ENCODE assay signal across 17 mouse cellular contexts in genomic region chr13:9921150-9921549, GRCm38 (mm10).
"Had no signal": no experiment of that assay in that cellular context is flagged by ENCODE, and none has a peak within 500 bp of the region (broad histone marks: within the 10 kb centered on the region; RNA-seq: fewer than 3 reads in every experiment).

No protein-coding gene starts in this region.

- H3K27me3 ChIP-seq: limb, embryonic 13.5 days; liver, embryonic 15.5 days; midbrain, embryonic 12.5 days had no signal

- H3K36me3 ChIP-seq: limb, embryonic 10.5 days; limb, embryonic 13.5 days; liver, embryonic 15.5 days; midbrain, embryonic 12.5 days had no signal

- H3K4me1 ChIP-seq: limb, embryonic 10.5 days; limb, embryonic 13.5 days; liver, embryonic 15.5 days; midbrain, embryonic 12.5 days had no signal

- H3K9me3 ChIP-seq: limb, embryonic 10.5 days; limb, embryonic 13.5 days; liver, embryonic 15.5 days; midbrain, embryonic 12.5 days had no signal

- H3K4me2 ChIP-seq: limb, embryonic 13.5 days; liver, embryonic 15.5 days; midbrain, embryonic 12.5 days had no signal

- ATAC-seq: intestine, postnatal 0 days had no signal

- H3K27ac ChIP-seq: kidney, postnatal 0 days; layer of hippocampus, adult 2 months; limb, embryonic 10.5 days; limb, embryonic 13.5 days; liver, embryonic 15.5 days; midbrain, embryonic 12.5 days; stomach, postnatal 0 days had no signal

- H3K4me3 ChIP-seq: layer of hippocampus, adult 2 months; limb, embryonic 10.5 days; limb, embryonic 13.5 days; liver, embryonic 15.5 days; midbrain, embryonic 12.5 days had no signal

- DNase-seq: kidney, adult 2 months; kidney, postnatal 25 days; layer of hippocampus, adult 9-11 months; lung, adult 2 months; lung, postnatal 14 days; lung, postnatal 4 days; thymus, adult 2 months; thymus, postnatal 14 days; thymus, postnatal 4 days had no signal

- H3K9ac ChIP-seq: limb, embryonic 13.5 days; liver, embryonic 15.5 days; midbrain, embryonic 12.5 days had no signal
